Mouse (Mus musculus): ENCODE measurements around the gene Nmur2.

Gene Nmur2

GRCm38 (mm10) chr11:56040917-56041316 lies at the start of gene Nmur2:
Gene Nmur2, minus strand, starts transcription at chr11:56041010.
- peak; percentile 45 for DNase-seq (ENCODE audit: low spot score)

- no peak for DNase-seq (ENCODE audit: low spot score)
These were observed 48.4 kb upstream of the Nmur2 start for GRCm38 (mm10) chr11:56089127-56089689.

GRCm38 (mm10) chr11:56072131-56072530 lies 31.3 kb upstream of the Nmur2 start:
- DNase-seq (ENCODE audit: low spot score): no peak

DNA sequence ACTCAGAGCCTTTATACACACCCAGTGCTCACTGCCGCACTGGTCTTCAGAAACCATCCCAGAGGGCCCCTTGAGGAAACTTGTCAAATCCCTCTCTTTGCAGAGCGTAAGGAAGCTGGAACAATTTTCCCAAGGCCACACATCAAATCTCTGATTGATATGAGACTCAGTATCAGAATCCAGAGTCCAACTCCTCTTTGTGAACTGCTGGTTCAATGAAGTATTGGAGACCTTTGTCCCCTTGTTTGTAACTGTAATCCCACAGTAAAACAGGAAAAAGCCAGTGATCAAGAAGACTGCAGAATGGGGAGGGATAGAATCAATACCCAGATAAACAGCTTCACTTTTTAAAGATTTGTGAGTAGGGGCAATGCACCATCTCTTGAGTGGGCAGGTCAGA lies 28.8 kb upstream of the Nmur2 start:
- DNase-seq (ENCODE audit: low spot score): no peak

DNA sequence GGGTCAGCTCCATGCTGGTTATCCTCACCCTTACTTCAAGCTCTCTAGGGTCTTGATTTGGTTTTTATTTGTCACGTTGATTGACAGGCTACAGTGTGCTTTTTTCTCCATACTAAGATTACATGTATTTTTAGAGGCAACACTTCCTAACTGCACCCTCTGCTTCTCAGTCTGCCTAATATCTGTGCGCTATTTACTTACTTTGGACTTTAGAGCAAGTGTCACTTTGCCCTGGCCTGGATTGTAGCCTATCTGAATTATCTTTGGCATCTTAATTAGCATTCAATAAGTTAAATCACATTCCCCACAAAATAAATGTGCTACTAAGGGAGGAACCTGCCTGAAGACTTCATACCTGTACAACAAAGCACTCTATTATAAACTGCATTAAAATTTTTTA lies 24.3 kb upstream of the Nmur2 start:
- DNase-seq (ENCODE audit: low spot score): no peak

- DNase-seq (ENCODE audit: low spot score): peak; percentile 4
These were observed 23.8 kb upstream of the Nmur2 start for GRCm38 (mm10) chr11:56064575-56064974.

DNA sequence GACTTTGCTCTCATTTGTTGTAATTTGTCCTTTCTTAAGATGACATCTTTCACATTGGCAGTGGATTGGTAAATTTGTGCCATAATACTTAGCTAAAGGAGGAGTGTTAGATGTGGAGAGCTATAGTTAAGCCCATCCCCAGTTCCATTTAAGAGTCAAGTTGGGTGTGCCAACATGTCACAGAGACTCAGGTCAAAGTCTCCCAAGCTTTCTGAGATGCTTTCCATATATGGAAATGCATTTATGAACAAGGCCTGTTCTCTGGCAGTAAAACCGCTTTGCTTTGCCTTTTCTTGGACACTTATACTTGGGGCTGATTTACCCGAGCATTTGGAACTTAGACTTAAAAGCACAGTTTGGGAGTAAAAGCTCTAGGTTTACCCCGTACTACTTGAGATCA lies 18.4 kb upstream of the Nmur2 start:
- no peak for DNase-seq (ENCODE audit: low spot score)

DNA sequence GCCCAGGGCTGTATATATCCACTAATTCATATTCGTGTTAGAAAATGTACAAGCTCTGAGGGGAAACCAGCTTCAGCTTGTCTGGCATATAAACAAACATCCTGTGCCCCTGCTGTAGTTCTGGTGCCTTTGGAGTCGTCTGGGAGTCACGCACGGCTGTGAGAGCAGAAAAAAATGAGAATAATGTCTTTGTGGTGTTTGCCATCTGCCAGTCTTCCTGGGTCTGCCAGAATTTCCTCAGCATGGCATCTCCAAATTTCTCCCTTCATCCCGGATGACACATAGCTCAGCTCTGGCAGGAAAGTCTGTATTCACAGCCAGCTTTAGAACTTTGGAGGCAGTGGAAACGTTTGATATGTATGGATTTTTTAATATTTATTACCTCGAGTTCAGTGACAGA lies 13.6 kb upstream of the Nmur2 start:
- DNase-seq (ENCODE audit: low spot score): no peak

DNA sequence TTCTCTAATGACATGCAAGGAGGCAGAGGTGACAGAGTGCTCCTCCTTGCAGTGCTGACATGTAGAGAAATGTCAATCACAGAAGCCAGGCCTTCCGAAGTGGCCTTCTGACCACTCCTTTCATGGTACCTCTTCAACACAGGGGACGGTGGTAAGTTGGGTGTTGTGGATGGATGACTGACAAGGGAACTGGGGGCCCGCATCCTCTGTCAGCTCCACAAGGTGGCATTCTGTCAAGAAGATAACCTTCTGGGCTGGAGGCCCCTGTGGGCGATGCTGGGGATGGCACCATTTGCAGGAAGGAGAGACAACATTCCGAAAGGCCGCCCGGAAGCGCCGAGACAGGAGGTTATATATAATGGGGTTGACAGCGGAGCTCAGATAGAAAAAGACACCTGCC lies 14.0 kb downstream of the Nmur2 start:
- no peak for DNase-seq (ENCODE audit: low spot score)

GRCm38 (mm10) chr11:56025746-56026570 lies 14.9 kb downstream of the Nmur2 start:
- DNase-seq (ENCODE audit: low spot score): no peak

DNA sequence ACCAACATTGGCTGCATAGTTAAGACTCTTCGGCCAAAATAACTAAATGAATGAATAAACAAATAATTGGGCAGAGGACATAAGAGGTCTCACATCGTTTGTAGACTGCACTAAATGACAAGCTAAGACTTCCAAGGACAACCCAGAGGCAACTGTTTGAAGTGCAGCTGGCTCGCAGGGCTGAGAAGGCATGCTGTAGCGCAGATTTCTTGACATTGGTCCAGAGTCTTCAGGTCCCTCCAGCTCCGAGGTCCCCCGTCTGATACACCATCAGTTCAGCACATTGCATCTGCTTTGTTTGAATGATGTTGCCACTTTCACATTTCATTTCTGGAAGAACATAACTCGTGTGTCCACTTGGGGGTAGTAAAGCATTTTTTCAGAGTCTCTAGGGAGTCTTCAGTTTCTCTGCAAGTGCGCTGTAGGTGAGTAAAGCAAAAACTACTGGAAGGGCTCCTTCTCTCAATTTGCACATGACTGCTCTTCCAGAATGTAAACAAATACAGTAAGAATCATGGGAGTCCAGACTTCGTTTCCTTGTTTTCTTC lies 27.2 kb downstream of the Nmur2 start:
- peak; percentile 4 for DNase-seq (ENCODE audit: low spot score)

DNA sequence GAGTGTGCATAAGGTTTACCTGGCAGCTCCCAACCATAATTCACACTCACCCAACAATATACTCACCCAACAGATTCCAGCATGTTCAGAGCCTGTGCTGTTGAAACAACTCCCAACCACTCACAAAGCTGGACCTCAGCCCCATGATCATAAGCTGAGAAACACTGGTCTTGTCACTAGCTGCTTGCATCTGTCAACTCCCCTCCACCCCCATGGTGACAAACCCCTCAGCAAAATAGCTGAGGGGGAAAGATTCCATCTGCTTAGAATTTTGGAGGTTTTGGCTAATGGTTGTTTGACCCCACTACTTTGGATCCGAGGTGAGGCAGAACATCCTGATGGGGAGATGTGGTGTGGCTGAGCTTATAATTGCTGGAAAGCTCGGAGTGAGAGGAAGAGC lies 28.4 kb downstream of the Nmur2 start:
- DNase-seq (ENCODE audit: low spot score): no peak

DNA sequence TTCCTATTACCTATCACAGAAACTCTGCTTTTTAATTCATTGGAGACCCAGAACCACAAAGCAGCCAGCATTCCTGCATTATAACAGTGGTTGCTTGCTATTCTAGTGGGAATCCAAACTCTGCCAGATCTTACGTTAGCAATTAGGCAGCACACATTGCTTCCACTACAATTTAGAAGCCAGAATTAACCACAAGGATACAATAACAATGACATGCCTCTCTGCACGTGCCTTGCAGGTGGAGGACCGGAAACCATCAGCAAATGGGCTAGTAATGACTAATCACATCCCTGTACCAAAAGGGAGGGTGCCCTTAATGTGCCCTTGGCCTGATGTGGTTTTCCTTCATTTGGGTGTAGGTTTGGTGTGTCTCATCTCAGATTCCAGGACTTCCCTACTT lies 32.5 kb downstream of the Nmur2 start:
- DNase-seq (ENCODE audit: low spot score): no peak

DNA sequence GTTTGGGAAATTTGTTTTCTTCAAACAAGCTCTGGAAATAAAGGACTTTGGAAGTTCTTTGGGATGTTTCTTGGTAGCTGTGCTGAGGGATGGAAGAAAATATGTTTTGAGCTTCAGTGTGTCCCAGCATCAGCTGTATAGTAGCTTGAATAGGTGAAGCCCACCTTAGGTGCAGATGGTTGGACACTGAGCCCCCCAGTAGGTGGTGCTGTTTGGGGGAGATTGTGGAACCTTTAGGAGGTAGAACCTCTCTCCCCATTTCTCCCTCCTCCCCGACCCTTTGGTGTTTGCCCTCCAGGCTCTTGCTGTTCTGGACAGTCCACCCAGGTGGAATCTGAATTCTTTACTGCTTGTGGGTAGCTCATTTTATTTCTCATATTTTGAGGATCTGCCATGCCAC lies 48.0 kb downstream of the Nmur2 start:
- DNase-seq (ENCODE audit: low spot score): no peak

- DNase-seq (ENCODE audit: low spot score): no peak
These were observed 48.7 kb downstream of the Nmur2 start for GRCm38 (mm10) chr11:55992148-55992547.

DNA sequence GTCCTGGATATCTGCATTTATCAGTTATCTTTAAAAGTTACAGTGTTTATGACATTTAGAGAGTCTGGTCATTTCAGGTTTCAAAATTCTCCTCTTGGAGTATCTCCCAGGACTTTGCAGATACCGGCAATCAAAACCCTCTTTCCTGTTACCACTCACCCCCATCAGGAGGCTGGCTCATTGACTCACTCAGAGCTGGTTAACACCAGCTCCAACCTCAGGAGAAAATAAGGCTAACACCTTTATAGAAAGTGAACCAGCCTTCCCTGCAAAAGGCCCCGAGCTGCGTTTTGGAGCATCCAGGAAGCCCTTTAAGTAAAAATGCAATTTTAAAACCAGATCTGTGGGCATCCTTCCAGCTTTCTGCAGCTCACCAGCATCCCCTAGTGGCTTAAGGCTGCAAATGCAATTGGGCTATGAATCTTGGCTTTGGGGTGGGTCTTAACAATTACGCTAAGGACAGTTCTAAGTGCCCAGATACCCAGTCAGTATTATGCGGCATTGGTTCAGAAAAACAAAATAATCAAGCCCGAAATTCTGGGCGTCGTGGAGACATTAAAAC lies 49.2 kb downstream of the Nmur2 start:
- DNase-seq (ENCODE audit: low spot score): peak; percentile 79

DNA sequence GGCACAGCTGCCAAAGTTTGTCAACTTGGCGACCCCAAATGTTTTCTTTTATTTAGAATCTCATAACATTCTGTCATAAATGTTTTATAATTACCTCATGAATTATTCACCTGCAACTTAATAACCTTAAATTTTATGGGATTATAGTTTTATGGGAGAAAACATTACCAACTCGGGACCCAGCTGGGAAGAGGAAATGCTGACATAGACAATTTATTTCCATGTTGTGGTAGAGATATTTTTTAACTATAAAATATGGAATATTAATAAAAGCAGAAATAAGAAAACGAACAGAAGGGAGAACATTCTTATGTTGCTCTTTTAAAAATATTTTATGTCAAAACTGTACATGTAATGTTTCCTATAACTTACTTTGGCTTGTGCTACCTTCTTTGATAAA lies 56.2 kb downstream of the Nmur2 start:
- DNase-seq (ENCODE audit: low spot score): no peak

DNA sequence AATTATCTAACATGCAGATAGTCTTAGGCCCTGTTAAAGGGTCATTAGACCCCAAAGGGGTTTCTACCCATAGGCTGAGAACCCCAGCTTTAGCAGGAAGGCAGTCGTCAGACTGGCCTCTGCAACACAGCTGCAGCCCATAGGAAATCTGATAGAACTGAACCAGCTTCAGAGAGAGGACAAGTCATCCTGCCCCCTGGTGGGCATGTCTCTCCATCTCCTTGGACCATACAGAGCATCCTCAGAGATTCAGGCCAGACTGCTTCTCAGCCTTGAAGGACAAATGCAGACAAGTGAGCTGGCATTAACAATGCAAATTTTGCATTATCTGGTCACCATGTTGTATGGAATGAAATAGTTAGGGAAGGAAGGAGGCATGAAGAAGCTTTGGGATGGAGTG lies 59.2 kb downstream of the Nmur2 start:
- peak; percentile 63 for DNase-seq (ENCODE audit: low spot score)

- no peak for DNase-seq (ENCODE audit: low spot score)
These were observed 62.7 kb downstream of the Nmur2 start for GRCm38 (mm10) chr11:55978146-55978545.

Measured in retina, embryonic 14.5 days (tissue).